37 mouse cellular contexts compared by ENCODE assay signal in genomic region chr16:92091876-92092275, GRCm38 (mm10). TPM values are rescaled to one million over a fixed set of nuclear protein-coding genes. Genes with fewer than 3 reads are reported as not detected.
"Had no signal": no experiment of that assay in that cellular context is flagged by ENCODE, and none has a peak within 500 bp of the region (broad histone marks: within the 10 kb centered on the region; RNA-seq: fewer than 3 reads in every experiment).

No protein-coding gene starts in this region.

- H3K36me3 ChIP-seq: heart, embryonic 15.5 days; hindbrain, embryonic 15.5 days; limb, embryonic 13.5 days; limb, embryonic 15.5 days had no signal

- H3K9me3 ChIP-seq: heart, embryonic 13.5 days; heart, embryonic 15.5 days; hindbrain, embryonic 13.5 days; hindbrain, embryonic 15.5 days; kidney, embryonic 15.5 days; limb, embryonic 13.5 days; limb, embryonic 15.5 days had no signal

- H3K4me3 ChIP-seq: heart, embryonic 13.5 days; heart, embryonic 15.5 days; hindbrain, embryonic 13.5 days; hindbrain, embryonic 15.5 days; kidney, embryonic 15.5 days; limb, embryonic 13.5 days; limb, embryonic 15.5 days had no signal

- H3K9ac ChIP-seq: forebrain, postnatal 0 days; heart, embryonic 13.5 days; heart, embryonic 15.5 days; hindbrain, embryonic 13.5 days; hindbrain, embryonic 15.5 days; kidney, embryonic 15.5 days; limb, embryonic 13.5 days; limb, embryonic 15.5 days had no signal

- H3K27me3 ChIP-seq: heart, embryonic 13.5 days; heart, embryonic 15.5 days; hindbrain, embryonic 13.5 days; hindbrain, embryonic 15.5 days; kidney, embryonic 15.5 days; limb, embryonic 15.5 days had no signal

- DNase-seq: forebrain, postnatal 0 days; gastrocnemius, postnatal 14 days; gastrocnemius, postnatal 36 days; heart, adult 18-20 months; heart, postnatal 14 days; heart, postnatal 36 days; kidney, adult 11 months; kidney, adult 2 months; kidney, adult 9 months; kidney, postnatal 10 days; kidney, postnatal 25 days; layer of hippocampus, adult 9-11 months; layer of hippocampus, postnatal 36 days; left cerebral cortex, postnatal 4 days had no signal

- H3K4me2 ChIP-seq: heart, embryonic 11.5 days; heart, embryonic 13.5 days; heart, embryonic 15.5 days; hindbrain, embryonic 13.5 days; hindbrain, embryonic 15.5 days; kidney, embryonic 15.5 days; limb, embryonic 13.5 days; limb, embryonic 15.5 days had no signal

- ATAC-seq: forebrain, postnatal 0 days; hindbrain, postnatal 0 days; intestine, embryonic 16.5 days had no signal

- H3K27ac ChIP-seq: heart, embryonic 13.5 days; heart, embryonic 15.5 days; hindbrain, embryonic 13.5 days; hindbrain, embryonic 15.5 days; hindbrain, postnatal 0 days; kidney, embryonic 15.5 days; limb, embryonic 13.5 days; limb, embryonic 15.5 days had no signal

- H3K4me1 ChIP-seq: heart, embryonic 15.5 days; hindbrain, embryonic 15.5 days had no signal

RNA-seq across cellular contexts. Expression of gene Gm49711, which starts 33.8 kb away (rescaled TPM):
- total RNA-seq: forebrain, postnatal 0 days; gastrocnemius, adult 18-20 months; gastrocnemius, adult 8-10 months; gastrocnemius, postnatal 14 days; gastrocnemius, postnatal 36 days; heart, adult 18-20 months; heart, adult 8-10 months; heart, postnatal 14 days; heart, postnatal 36 days; hematopoietic stem cell, adult 5-6 weeks; hindbrain, postnatal 0 days; layer of hippocampus, adult 18-20 months; layer of hippocampus, postnatal 14 days; layer of hippocampus, postnatal 36 days; left cerebral cortex, adult 18-20 months; left cerebral cortex, postnatal 10 days; left cerebral cortex, postnatal 25 days; liver, adult 2 months had no signal
- polyA plus RNA-seq: heart, embryonic 15.5 days; intestine, embryonic 14.5 days; intestine, embryonic 16.5 days; kidney, adult 2 months; large intestine, adult 2 months; limb, embryonic 11.5 days; liver, adult 2 months had no signal
